Mouse (Mus musculus) forebrain, embryonic 15.5 days (tissue): ENCODE measurements around the gene Slc26a9. TPM values are rescaled to one million over a fixed set of nuclear protein-coding genes. Genes with fewer than 3 reads are reported as not detected.
A peak's percentile ranks its signal among the peaks of the same experiment; 100 is the strongest.

Source experiments
- ATAC-seq: fragments of 200-750 bp; cut with Nextera tagmentation; replicated peaks from 2 replicates; pipeline ENCODE4 v1.8.0; 2017; ENCODE audit warnings: mild to moderate bottlenecking, moderate TSS enrichment, moderate library complexity
- H3K27ac ChIP-seq: fragments of 300-500 bp; sonication (generic); replicated peaks from 2 replicates; pipeline ENCODE4 v1.5.1; 2015; ENCODE audit warnings: mild to moderate bottlenecking, inconsistent platforms
- H3K27me3 ChIP-seq: fragments of 300-500 bp; sonication (generic); 2 replicates; pipeline ENCODE4 v1.6.1; 2015; ENCODE audit warnings: inconsistent platforms
- H3K36me3 ChIP-seq: fragments of 300-500 bp; sonication (generic); 2 replicates; pipeline ENCODE4 v1.6.1; 2015; ENCODE audit warnings: mild to moderate bottlenecking, inconsistent platforms
- H3K4me1 ChIP-seq: fragments of 300-500 bp; sonication (generic); 2 replicates; pipeline ENCODE4 v1.6.1; 2015; ENCODE audit warnings: inconsistent platforms
- H3K4me2 ChIP-seq: fragments of 300-500 bp; sonication (generic); replicated peaks from 2 replicates; pipeline ENCODE4 v1.6.1; 2015; ENCODE audit warnings: mild to moderate bottlenecking, inconsistent platforms
- H3K4me3 ChIP-seq: fragments of 300-500 bp; sonication (generic); 2 replicates; pipeline ENCODE4 v1.5.1; 2015; ENCODE audit warnings: mild to moderate bottlenecking, inconsistent platforms
- H3K9ac ChIP-seq: fragments of 300-500 bp; sonication (generic); replicated peaks from 2 replicates; pipeline ENCODE4 v1.6.1; 2015; ENCODE audit warnings: mild to moderate bottlenecking, inconsistent platforms
- H3K9me3 ChIP-seq: fragments of 300-500 bp; sonication (generic); 2 replicates; pipeline ENCODE4 v1.6.1; 2016; ENCODE audit warnings: inconsistent platforms
- WGBS: fragments of 180-500 bp; shearing (Covaris S2); methylation state at CpG from one replicate; pipeline ENCODE4 v1.1.7; 2015; ENCODE audit warnings: mixed read lengths; 5-methylcytosine and 5-hydroxymethylcytosine counted together
- polyA plus RNA-seq: library from polyadenylated mRNA; unstranded; fragments of >200 nt; fragmentation: Nextera tagmentation; extraction: Ambion mirVana; gene quantifications from 2 replicates; pipeline ENCODE4 v1.2.1, GENCODE M21; 2015

The Slc26a9 gene
- polyA plus RNA-seq, 1 experiment from 2014 or later: 0.09 TPM

DNA sequence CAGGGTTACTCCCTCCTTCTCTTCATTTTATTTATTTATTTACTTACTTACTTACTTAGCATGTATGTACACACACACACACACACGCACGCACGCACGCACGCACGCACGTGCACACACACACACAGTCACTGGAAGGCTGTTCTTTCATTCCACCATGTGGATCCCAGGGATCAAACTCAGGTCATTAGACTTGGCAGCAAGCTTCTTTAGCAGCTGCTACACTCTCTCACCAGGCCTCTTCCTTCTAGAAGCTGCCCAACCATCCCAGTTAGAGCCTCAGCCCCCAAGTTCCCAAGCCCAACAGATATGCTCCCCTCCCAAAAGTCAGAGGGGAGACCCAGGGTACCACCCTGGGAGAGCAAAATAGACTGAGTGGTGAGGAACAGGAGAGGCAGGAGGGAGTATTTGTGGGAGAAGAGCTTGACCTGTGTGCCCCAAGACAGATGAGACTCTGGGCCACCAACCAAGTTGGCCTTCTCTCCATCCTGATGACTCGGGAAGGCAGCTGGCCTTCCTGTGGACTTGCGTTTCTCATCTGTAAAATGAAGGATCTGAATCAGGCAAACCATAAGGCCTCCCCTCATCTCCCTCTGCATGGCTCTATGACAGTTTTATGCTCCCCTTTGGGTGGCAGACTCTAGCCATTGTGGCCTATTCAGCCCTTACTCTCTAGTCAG is 4.2 kb upstream of the Slc26a9 start:
- Histone ChIP-seq H3K4me3 (no peak overlapping the region), H3K27me3 (no peaks in the 10 kb centered on the region), H3K36me3 (no peaks in the 10 kb centered on the region), H3K9me3 (no peaks in the 10 kb centered on the region), H3K27ac (no peak overlapping the region), H3K9ac (no peak overlapping the region), H3K4me1 (peaks cover 5% of the 10 kb centered on the region), H3K4me2 (no peak overlapping the region)
- WGBS: 94% methylated on average over 9 of the region's 9 CpGs
- ATAC-seq: no peak

DNA sequence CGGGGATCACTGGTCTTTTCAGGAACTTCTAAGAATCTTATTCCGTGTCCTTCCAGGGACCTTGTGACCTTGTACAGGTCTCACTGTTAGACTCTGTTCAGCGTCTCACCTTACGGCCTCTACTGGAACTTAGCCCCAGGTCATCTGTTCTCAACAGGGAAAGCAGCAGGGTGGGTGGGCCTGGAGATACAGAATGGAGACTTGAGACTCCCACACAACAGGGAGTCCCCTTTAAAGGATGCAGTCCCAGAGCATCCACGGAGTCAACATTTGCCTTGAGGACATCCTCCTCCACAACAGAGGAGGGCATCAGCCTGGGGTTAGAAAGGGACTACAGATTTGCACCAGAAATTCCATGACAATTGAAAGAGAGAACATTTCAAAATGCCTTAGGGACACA is 1.6 kb downstream of the Slc26a9 start:
- H3K9ac ChIP-seq: no peak overlapping the region
- 63% methylated on average over 5 of the region's 5 CpGs for WGBS

DNA sequence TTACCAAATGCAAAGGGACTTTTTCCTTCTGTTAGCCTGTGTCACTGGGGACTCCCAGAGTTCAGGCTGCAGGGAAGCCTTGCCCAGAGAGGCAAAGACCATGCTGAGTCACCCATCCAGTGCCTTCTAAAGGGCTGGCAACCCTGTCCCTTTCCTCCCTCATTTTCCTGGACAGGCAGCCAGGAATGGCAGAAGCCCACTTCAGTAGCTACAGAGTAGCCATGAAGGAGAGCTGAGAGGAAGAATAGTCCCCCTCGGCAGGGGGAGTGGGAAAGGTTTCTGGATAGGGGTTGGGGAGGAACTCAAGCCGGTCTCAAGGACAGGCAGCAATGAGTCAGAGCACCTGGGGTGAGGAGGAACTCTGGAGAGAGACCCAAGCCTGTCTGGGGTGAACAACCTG is 3.9 kb downstream of the Slc26a9 start:
- Histone ChIP-seq H3K27me3 (no peaks in the 10 kb centered on the region), H3K9ac (no peak overlapping the region), H3K9me3 (no peaks in the 10 kb centered on the region), H3K4me2 (no peak overlapping the region), H3K36me3 (no peaks in the 10 kb centered on the region), H3K4me3 (no peak overlapping the region), H3K4me1 (peaks cover 12% of the 10 kb centered on the region), H3K27ac (no peak overlapping the region)
- 57% methylated on average over 2 of the region's 2 CpGs for WGBS
- no peak for ATAC-seq

More for the DNA sequence above, 1.6 kb downstream of the Slc26a9 start:
- no peaks in the 10 kb centered on the region for H3K4me1 ChIP-seq
- no peak overlapping the region for H3K27ac ChIP-seq
- H3K9me3 ChIP-seq: no peaks in the 10 kb centered on the region
- no peaks in the 10 kb centered on the region for H3K27me3 ChIP-seq
- ATAC-seq: no peak
- no peak overlapping the region for H3K4me2 ChIP-seq
- no peak overlapping the region for H3K4me3 ChIP-seq
- H3K36me3 ChIP-seq: no peaks in the 10 kb centered on the region

DNA sequence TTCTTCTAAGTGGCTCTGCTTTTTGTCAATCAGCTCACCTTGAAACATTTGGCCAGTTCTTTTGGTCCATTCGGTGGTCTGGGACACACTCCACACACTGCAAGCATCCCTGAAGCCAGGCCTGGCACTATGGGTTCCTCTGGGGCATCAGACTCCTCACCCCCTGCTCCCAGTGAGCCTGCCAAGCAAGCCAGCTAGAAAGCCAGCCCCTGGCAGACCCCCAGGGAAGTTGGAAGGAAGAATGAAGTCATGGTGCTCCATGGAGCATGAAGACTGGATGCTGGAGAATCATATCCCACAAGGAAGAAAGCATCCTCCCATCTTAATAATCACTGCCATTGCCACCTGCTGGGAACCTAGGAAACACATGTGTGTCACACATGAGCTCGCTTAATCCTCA is 4.8 kb downstream of the Slc26a9 start:
- 79% methylated on average over 2 of the region's 2 CpGs for WGBS

DNA sequence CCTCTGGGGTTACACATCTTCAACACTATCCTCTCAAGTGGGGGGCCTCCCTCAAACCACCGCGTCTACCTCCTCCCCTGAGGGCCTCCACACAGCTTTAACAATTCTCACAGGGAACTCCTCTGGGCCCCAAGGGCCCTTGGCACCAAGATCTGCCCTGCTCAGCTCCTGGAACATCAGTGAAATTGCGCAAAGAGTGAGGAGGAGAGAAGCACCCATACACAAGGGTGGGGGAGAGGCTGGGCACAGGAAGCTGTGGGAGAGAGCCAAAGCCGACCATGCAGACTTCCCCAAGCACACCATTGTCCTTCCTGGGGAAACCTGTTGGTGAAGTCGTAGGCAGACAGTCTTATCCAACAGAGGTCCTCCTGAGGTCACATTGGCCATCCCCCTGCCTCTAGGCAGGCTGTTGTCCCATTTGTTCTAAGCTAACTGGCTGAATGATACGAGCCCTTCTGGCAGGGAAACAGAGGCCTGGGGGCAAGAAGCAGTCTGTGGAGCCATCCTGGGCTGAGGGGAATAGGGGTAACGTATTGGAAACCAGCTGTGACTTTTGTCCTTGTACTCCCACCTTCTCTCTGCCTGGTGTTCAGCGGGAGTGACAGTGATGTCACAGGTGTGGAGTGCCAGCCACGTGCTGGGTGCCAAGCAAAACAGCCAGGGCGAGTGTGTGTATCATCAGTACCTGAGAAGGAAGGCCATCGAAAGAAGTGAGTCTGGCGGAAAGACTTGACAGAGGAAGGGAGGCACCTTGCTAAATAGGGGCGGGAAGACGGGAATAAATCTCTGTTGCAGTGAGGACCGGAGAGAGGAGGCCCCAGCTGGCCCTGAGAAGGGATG is 6.1 kb downstream of the Slc26a9 start:
- Histone ChIP-seq H3K4me1 (peaks cover 12% of the 10 kb centered on the region), H3K27ac (no peak overlapping the region), H3K9ac (no peak overlapping the region), H3K4me3 (no peak overlapping the region), H3K27me3 (no peaks in the 10 kb centered on the region), H3K4me2 (no peak overlapping the region), H3K36me3 (no peaks in the 10 kb centered on the region), H3K9me3 (no peaks in the 10 kb centered on the region)
- 81% methylated on average over 15 of the region's 15 CpGs for whole genome bisulfite sequencing
- no peak for ATAC-seq

More for the DNA sequence above, 4.8 kb downstream of the Slc26a9 start:
- ATAC-seq: no peak
- Histone ChIP-seq H3K27ac (no peak overlapping the region), H3K4me1 (peaks cover 12% of the 10 kb centered on the region), H3K4me2 (no peak overlapping the region), H3K9me3 (no peaks in the 10 kb centered on the region), H3K36me3 (no peaks in the 10 kb centered on the region), H3K4me3 (no peak overlapping the region), H3K27me3 (no peaks in the 10 kb centered on the region), H3K9ac (no peak overlapping the region)

DNA sequence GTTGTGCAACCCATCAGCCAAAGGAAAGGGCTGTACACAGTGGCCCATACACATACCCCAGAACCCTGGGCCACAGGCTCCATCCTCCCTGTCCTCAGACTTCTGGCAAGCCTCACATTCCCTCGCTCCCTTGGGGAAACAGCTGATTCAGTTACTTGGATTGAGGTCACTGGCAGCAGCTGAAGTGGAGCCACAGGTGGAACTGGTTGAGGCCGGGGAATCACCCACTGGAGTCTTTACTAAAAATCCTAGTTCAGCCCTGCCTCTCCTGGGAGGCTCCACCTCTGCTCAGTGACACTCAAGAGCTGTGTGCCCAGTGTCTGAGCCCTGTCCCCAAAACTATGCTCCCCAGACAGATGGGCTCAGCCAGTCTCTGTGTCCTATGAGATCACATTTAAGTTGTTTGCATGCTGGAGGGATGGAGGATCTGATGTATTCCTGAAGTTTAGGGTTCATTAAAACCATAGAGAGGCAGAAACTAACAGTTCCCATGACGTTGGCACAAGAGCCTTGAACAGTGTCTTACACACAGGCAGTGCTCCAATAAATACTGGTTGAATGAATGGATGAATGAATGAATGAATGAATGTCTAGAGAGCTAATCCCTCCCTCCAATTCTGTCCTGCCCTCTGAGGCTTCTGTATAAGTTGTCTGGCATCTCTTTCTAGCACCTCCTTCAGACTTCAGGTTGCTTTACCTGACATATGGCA is 7.5 kb downstream of the Slc26a9 start:
- peak; percentile 44; the same call in 1 of the 2 replicates for ATAC-seq
- 66% methylated on average over 3 of the region's 3 CpGs for WGBS

DNA sequence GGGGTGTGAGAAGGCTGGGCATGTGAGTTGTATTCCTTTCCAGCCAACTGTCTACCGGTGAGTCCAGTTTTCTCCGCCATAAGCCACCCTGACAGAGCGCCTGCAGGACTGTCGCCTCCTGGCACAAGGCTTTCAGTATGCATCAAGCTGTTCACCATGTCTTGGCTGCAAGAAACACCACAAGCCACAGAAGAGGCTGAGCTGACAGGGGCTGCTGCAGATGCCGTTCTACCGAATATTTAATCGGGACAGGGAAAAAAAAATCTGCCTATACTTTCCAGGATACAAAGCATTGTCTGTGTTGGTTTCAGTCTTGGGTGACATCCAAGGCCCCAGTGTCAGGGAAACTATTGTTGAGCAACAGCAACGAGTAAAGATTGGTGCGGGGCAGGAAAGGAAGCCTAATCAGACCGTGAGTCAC is 8.1 kb downstream of the Slc26a9 start:
- Histone ChIP-seq H3K9ac (no peak overlapping the region), H3K36me3 (no peaks in the 10 kb centered on the region), H3K27ac (peak overlapping the region; percentile 76), H3K9me3 (no peaks in the 10 kb centered on the region), H3K4me2 (no peak overlapping the region; the same call in 1 of the 2 replicates), H3K4me1 (peaks cover 12% of the 10 kb centered on the region), H3K27me3 (no peaks in the 10 kb centered on the region), H3K4me3 (no peak overlapping the region)
- WGBS: 29% methylated on average over 10 of the region's 10 CpGs
- peak; percentile 79 for ATAC-seq

More for the DNA sequence above, 7.5 kb downstream of the Slc26a9 start:
- Histone ChIP-seq H3K27me3 (no peaks in the 10 kb centered on the region), H3K4me1 (peaks cover 12% of the 10 kb centered on the region), H3K4me2 (no peak overlapping the region), H3K36me3 (no peaks in the 10 kb centered on the region), H3K9ac (no peak overlapping the region), H3K27ac (peak overlapping the region; percentile 76), H3K4me3 (no peak overlapping the region), H3K9me3 (no peaks in the 10 kb centered on the region)

DNA sequence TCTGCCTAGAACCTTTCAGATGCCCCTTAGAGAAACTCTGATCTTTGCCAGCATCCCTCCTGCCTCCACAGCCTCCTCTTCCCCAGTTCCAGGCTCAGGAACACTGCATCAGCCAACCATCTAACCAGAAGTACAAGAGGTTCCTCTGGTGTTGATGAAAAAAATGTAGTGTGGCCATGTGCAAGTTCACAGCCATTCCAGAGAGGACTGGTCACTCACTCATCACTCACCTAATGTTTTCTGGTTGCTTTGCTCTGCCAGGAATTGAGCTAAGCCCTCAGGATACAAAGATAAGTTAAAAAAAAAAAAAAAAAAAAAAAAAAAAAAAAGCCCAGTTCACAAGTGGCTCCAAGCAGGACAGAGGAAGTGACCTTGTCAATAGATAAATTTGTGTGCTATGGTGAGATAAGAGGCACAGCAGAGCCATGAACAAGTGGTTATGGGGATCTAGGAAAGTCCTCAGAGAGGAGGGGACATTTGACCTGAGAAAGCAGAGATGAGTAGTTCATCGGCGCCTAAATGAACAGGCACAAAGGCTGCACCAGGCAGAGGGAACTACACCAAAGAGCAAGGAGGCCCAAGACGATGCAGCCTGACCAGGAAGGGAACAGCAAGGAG is 10.5 kb downstream of the Slc26a9 start:
- no peak overlapping the region for H3K4me2 ChIP-seq
- H3K27me3 ChIP-seq: no peaks in the 10 kb centered on the region
- no peak overlapping the region for H3K9ac ChIP-seq
- ATAC-seq: no peak
- no peak overlapping the region for H3K4me3 ChIP-seq
- peaks cover 12% of the 10 kb centered on the region for H3K4me1 ChIP-seq
- H3K27ac ChIP-seq: no peak overlapping the region
- WGBS: 88% methylated on average over 3 of the region's 3 CpGs
- H3K36me3 ChIP-seq: no peaks in the 10 kb centered on the region
- H3K9me3 ChIP-seq: no peaks in the 10 kb centered on the region

DNA sequence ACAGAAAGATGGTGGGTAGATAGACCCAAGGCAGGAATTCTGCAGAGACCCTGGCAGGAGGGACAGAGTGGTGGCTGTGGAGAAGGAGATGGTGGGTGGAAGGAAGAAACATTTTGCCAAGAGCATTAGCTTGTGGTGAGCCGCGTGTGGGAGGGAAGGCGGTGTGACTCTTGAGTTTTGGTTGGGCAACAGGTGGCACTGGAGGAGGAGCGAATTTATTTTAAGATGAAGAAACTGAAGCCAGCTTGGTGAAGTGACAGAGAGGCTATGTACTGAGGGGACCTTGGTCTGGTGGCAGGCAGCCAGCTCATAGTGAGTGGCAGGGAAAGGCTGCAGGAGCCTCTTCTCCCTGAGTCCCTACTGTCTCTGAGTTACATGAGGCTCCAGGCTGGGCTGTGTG is 11.1 kb downstream of the Slc26a9 start:
- H3K36me3 ChIP-seq: no peaks in the 10 kb centered on the region
- no peak overlapping the region for H3K4me3 ChIP-seq
- no peak overlapping the region for H3K4me2 ChIP-seq
- no peak for ATAC-seq
- H3K27me3 ChIP-seq: no peaks in the 10 kb centered on the region
- H3K27ac ChIP-seq: no peak overlapping the region
- WGBS: 86% methylated on average over 4 of the region's 4 CpGs
- no peaks in the 10 kb centered on the region for H3K9me3 ChIP-seq
- peaks cover 12% of the 10 kb centered on the region for H3K4me1 ChIP-seq
- H3K9ac ChIP-seq: no peak overlapping the region

DNA sequence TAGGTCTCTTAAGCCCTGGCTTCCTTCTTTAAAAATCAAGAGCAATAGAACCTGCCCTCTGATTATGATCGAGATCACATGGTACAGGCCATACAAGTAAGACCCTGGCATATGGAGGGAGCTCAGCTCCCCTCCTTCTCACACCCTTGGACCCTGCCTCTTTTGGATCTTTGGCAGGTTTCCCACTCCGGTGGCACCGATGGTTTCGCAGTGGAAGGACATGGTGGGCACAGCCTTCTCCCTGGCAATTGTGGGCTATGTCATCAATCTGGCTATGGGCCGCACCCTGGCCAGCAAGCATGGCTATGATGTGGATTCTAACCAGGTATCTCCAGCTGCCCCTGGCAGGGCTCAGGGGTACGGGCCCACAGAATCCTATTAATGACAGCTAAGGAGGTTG is 13.4 kb downstream of the Slc26a9 start:
- ATAC-seq: no peak
- no peaks in the 10 kb centered on the region for H3K9me3 ChIP-seq
- H3K4me3 ChIP-seq: no peak overlapping the region
- no peaks in the 10 kb centered on the region for H3K27me3 ChIP-seq
- H3K4me2 ChIP-seq: no peak overlapping the region
- H3K9ac ChIP-seq: no peak overlapping the region
- H3K4me1 ChIP-seq: peaks cover 5% of the 10 kb centered on the region
- WGBS: 86% methylated on average over 6 of the region's 6 CpGs
- H3K36me3 ChIP-seq: no peaks in the 10 kb centered on the region
- no peak overlapping the region for H3K27ac ChIP-seq

DNA sequence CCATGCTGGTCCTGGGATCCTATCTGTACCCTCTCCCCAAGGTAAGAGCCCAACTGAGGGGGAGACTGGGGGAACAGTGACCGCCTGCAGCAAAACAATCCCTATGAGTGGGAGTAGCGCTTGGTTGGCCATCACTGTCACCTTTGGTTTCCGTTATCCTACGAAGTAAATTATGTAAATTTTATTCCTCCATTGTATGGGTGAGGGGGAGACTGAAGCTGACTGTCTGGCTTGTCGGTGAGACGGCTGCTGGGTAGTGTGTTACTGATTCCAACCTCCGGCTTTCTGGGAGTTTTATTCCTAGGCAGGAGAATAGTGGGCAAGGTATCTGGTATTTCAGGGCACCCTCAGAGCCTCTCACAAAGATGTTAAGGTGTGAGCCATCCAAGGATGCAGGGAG is 15.0 kb downstream of the Slc26a9 start:
- H3K4me2 ChIP-seq: no peak overlapping the region
- no peaks in the 10 kb centered on the region for H3K27me3 ChIP-seq
- H3K27ac ChIP-seq: no peak overlapping the region
- H3K9me3 ChIP-seq: no peaks in the 10 kb centered on the region
- no peak overlapping the region for H3K9ac ChIP-seq
- no peaks in the 10 kb centered on the region for H3K36me3 ChIP-seq
- 0 out of 2 replicates have a peak, but pooled peaks have one; percentile 24 for ATAC-seq
- 43% methylated on average over 7 of the region's 7 CpGs for WGBS
- no peak overlapping the region for H3K4me3 ChIP-seq
- no peaks in the 10 kb centered on the region for H3K4me1 ChIP-seq
